Mouse (Mus musculus) spleen, adult 2 months (tissue): Measurements from ENCODE around the gene Insr.

Experiments
- CTCF ChIP-seq: fragments of 200-500 bp; IDR thresholded peaks from 2 replicates; pipeline ENCODE4 v1.5.1; 2011; ENCODE audit warnings: mild to moderate bottlenecking, inconsistent platforms; ENCODE audit not compliant: insufficient read depth, insufficient read length, insufficient replicate concordance; ENCODE audit errors: extremely low read depth
- POLR2A ChIP-seq: fragments of 200-500 bp; IDR thresholded peaks from 2 replicates; pipeline ENCODE4 v1.6.1; 2011; ENCODE audit warnings: low read depth, low read length, inconsistent platforms

- no peak for TF ChIP-seq POLR2A
- no peak for TF ChIP-seq CTCF
These were observed 42.1 kb downstream of the Insr start for GRCm38 (mm10) chr8:3237319-3237718.
